Mouse (Mus musculus) heart, embryonic 11.5 days (tissue): ENCODE measurements around the gene Atg14. TPM values are rescaled to one million over a fixed set of nuclear protein-coding genes. Genes with fewer than 3 reads are reported as not detected.

Source experiments
- ATAC-seq: fragments of 200-750 bp; cut with Nextera tagmentation; replicated peaks from 2 replicates; pipeline ENCODE4 v1.8.0; 2017; ENCODE audit warnings: moderate library complexity; ENCODE audit not compliant: insufficient number of reproducible peaks, low FRiP score, low TSS enrichment
- H3K27ac ChIP-seq: fragments of 300-500 bp; sonication (generic); 2 replicates; pipeline ENCODE4 v1.5.1; 2014; ENCODE audit warnings: mild to moderate bottlenecking, low read depth, low read length
- H3K27me3 ChIP-seq: fragments of 300-500 bp; sonication (generic); 2 replicates; pipeline ENCODE4 v1.6.1; 2014; ENCODE audit warnings: mild to moderate bottlenecking, low read length, mixed read lengths; ENCODE audit not compliant: control insufficient read depth, insufficient read depth
- H3K36me3 ChIP-seq: fragments of 300-500 bp; sonication (generic); 2 replicates; pipeline ENCODE4 v1.6.1; 2014; ENCODE audit warnings: mild to moderate bottlenecking, low read length, moderate library complexity, mixed read lengths; ENCODE audit not compliant: control insufficient read depth, insufficient read depth
- H3K4me1 ChIP-seq: fragments of 300-500 bp; sonication (generic); 2 replicates; pipeline ENCODE4 v1.6.1; 2014; ENCODE audit warnings: low read length; ENCODE audit not compliant: control insufficient read depth, insufficient read depth
- H3K4me2 ChIP-seq: fragments of 300-500 bp; sonication (generic); 2 replicates; pipeline ENCODE4 v1.6.1; 2014; ENCODE audit warnings: mild to moderate bottlenecking, moderate library complexity
- H3K4me3 ChIP-seq: fragments of 300-500 bp; sonication (generic); 2 replicates; pipeline ENCODE4 v1.5.1; 2014; ENCODE audit warnings: low read depth, low read length
- H3K9ac ChIP-seq: fragments of 300-500 bp; sonication (generic); 2 replicates; pipeline ENCODE4 v1.6.1; 2014; ENCODE audit warnings: mild to moderate bottlenecking, low read depth, low read length, moderate library complexity
- H3K9me3 ChIP-seq: fragments of 300-500 bp; sonication (generic); replicated peaks from 2 replicates; pipeline ENCODE4 v1.6.1; 2016; ENCODE audit warnings: low read length; ENCODE audit not compliant: control insufficient read depth
- WGBS: fragments of 180-500 bp; shearing (Covaris S2); extraction: QIAGEN DNeasy Blood & Tissue Kit; methylation state at CpG from one replicate; pipeline ENCODE4 v1.1.7; 2014; ENCODE audit not compliant: insufficient replicate concordance; 5-methylcytosine and 5-hydroxymethylcytosine counted together
- polyA plus RNA-seq: library from polyadenylated mRNA; unstranded; fragments of >200 nt; fragmentation: Nextera tagmentation; extraction: Ambion mirVana; gene quantifications from 2 replicates; pipeline ENCODE4 v1.2.1, GENCODE M21; 2014

The Atg14 gene
- polyA plus RNA-seq, 1 experiment from 2014 or later: 9.6 TPM

DNA sequence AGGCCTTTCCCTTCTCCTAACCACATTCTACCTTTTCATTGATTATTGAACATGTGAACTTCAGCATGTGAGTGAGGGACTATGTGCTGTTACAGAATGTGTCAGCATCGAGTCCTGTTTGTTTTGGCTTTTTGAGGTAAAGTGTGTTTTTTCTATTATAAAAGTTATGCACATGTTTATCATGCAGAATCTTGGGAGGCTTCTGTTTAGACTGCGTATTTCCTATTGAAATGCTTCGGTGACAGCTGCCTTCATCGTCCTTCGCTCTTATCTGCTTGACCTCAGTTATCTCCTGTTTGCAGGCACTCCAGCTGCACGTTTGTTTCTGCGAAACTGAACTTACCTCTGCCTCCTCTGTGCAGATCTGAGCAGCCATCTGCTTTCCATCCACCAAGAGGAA lies 48.1 kb downstream of the Atg14 start:
- H3K27me3 ChIP-seq: no peaks in the 10 kb centered on the region
- ATAC-seq: peak; percentile 88
- H3K4me1 ChIP-seq: peaks cover 25% of the 10 kb centered on the region
- H3K4me2 ChIP-seq: 0 out of 2 replicates have a peak overlapping the region, but pooled peaks have one; percentile 12
- H3K4me3 ChIP-seq: no peak overlapping the region
- no peaks in the 10 kb centered on the region for H3K36me3 ChIP-seq
- 11% methylated on average over 7 of the region's 7 CpGs for WGBS
- no peak overlapping the region; the same call in 1 of the 2 replicates for H3K9ac ChIP-seq
- H3K9me3 ChIP-seq: no peaks in the 10 kb centered on the region
- peak overlapping the region; percentile 67 for H3K27ac ChIP-seq

DNA sequence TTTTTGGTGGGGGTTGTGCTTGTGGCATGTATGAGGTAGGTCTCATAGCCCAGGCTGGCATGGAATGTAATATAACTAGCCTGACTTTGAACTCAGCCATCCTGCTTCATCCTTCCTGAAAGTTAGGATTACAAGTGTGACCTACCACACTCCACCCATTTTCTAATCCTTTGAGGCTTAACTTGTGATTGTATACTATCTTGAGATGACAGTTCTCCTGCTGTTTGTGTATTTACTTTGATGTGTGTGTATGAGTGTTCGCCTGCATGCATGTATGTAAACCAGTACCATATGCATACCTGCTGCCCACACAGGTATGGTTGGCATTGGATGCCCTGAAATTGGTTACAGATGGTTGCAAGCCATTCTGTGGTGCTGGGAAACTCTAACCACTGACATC lies 48.8 kb downstream of the Atg14 start:
- 88% methylated on average over 1 of the region's 1 CpGs for WGBS
- no peak overlapping the region for H3K4me2 ChIP-seq
- ATAC-seq: no peak; the same call in 1 of the 2 replicates
- no peaks in the 10 kb centered on the region for H3K36me3 ChIP-seq
- peaks cover 21% of the 10 kb centered on the region for H3K4me1 ChIP-seq
- H3K4me3 ChIP-seq: no peak overlapping the region
- H3K27me3 ChIP-seq: no peaks in the 10 kb centered on the region
- H3K27ac ChIP-seq: peak overlapping the region; percentile 67
- no peaks in the 10 kb centered on the region for H3K9me3 ChIP-seq
- H3K9ac ChIP-seq: no peak overlapping the region; the same call in 1 of the 2 replicates

DNA sequence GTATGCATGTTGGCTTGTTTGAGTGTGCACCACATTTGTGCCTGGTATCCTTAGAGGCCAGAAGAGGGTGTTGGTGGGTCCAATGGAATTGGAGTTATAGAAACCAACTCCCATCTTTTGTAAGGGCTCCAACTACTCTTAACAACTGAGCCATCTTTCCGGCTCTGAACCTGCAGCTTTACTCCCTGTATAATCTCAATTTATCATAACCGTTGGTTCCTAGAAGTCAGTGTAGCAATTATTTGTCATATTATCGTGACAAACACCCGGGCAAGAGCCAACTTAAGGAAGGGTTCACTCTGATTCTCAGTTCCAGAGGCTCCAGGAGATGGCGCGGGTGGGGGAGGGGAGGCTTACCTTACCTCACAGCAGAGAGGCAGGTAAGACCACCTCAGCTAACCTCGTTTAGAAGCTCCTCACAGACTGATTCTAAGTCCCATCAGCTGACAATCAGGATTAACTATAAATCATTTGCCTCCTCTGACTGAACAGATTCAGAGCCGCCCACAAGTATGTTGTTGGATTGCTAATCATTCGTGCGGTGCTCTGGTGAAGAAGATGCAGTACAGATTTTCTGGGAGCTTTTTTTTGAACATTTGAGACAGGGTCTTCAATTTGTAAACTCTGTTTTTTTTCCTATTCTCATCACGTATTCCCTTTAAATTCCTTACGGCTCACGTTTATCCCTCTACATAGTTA lies 49.5 kb downstream of the Atg14 start:
- H3K9ac ChIP-seq: no peak overlapping the region
- H3K4me2 ChIP-seq: no peak overlapping the region
- H3K36me3 ChIP-seq: no peaks in the 10 kb centered on the region
- H3K27ac ChIP-seq: 0 out of 2 replicates have a peak overlapping the region, but pooled peaks have one; percentile 16
- no peaks in the 10 kb centered on the region for H3K9me3 ChIP-seq
- no peak overlapping the region for H3K4me3 ChIP-seq
- peaks cover 20% of the 10 kb centered on the region for H3K4me1 ChIP-seq
- no peaks in the 10 kb centered on the region for H3K27me3 ChIP-seq
- 80% methylated on average over 13 of the region's 13 CpGs for WGBS
- no peak for ATAC-seq

DNA sequence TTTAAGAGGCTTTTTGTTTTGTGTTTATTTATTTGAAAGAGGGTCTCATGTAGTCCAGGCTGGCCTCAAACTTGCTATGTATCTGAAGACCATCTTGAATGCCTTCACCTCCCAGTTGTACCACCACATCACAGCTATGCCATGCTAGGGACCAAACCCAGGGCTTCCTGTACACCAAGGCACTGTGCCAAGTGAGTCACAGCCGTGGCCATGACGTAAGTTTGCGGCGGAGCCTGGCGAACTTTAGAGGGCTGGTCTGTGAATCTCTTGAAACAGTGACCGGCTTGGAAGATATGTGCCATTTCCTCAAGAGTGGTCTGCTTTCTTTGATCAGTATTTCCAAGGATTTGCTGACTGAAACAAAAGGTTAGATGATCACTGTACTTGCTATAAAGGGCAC lies 51.8 kb downstream of the Atg14 start:
- Histone ChIP-seq H3K27ac (no peak overlapping the region), H3K4me2 (no peak overlapping the region), H3K4me1 (peaks cover 23% of the 10 kb centered on the region), H3K27me3 (no peaks in the 10 kb centered on the region), H3K4me3 (no peak overlapping the region), H3K9me3 (no peaks in the 10 kb centered on the region), H3K36me3 (no peaks in the 10 kb centered on the region), H3K9ac (no peak overlapping the region)
- 74% methylated on average over 6 of the region's 6 CpGs for WGBS
- no peak for ATAC-seq

DNA sequence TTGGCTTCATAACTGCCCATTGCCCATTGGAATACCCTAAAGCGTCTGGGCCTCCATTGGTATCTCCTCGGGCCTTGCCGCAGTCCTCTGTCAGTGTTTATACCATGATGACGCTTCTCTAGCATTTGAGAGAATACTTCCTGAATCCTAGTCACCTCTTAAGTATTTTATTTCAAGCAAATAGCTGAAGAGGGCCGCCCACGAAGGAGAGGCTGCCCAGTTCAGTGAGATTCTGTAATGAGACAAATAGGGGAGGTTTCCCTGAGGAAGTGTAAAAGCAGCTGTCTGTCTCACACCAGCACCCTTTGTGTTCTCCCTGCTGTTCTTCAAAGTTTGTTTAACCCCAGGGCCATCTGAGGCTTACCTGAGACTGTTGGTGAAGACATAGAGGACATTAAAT lies 53.7 kb downstream of the Atg14 start:
- no peak overlapping the region for H3K4me2 ChIP-seq
- no peak overlapping the region for H3K27ac ChIP-seq
- peaks cover 14% of the 10 kb centered on the region for H3K4me1 ChIP-seq
- no peak overlapping the region for H3K9ac ChIP-seq
- no peak overlapping the region for H3K4me3 ChIP-seq
- H3K27me3 ChIP-seq: no peaks in the 10 kb centered on the region
- H3K36me3 ChIP-seq: no peaks in the 10 kb centered on the region
- H3K9me3 ChIP-seq: no peaks in the 10 kb centered on the region
- ATAC-seq: no peak
- 78% methylated on average over 6 of the region's 6 CpGs for WGBS

DNA sequence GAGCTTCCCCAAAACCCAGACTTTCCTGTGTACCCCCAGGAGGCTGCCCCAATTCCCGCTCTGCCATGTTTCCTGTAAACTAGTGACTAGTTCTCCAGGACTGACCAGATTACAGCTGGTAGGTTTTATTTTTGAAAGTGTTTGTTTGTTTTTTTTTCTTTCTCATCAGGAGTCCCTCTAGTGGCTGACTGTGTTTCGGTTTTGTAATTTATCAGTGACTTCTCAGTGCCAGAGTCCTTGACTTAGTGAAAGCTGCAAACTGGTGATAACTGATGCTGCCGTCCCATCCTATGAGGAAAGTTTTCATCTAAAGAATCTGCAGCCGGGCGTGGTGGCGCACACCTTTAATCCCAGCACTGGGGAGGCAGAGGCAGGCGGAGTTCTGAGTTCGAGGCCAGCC lies 54.8 kb downstream of the Atg14 start:
- peak overlapping the region; percentile 46; the same call in 1 of the 2 replicates for H3K27ac ChIP-seq

DNA sequence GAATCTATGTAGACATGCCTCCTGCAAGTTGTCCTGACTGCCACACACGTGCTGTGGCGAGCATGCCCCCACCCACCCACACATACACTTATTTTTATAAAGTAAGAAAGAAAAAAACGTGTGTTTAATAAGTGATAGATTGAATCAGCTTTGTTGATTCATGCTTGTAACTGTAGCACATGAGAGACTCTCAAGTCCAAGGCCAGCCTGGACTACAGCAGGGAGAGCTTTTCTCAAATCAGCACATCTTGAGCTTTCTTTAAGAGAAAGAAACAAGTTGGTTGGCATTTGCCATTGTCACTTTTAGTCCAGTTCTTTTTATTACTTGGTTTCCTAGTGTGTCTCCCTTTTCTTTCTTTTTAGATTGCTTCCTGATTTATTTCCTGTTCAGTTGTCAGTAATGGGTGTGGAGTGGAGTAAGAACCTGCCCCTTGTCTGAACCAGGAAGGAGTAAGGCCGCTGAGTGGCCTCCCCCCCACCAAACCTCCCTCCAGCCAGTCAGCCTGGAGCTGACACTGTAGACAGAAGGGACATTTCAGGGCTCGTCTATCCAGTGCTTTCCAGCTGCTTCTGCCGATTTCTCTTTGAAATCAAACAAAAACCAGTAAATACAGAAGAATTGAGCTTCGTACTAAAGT lies 55.5 kb downstream of the Atg14 start:
- Histone ChIP-seq H3K36me3 (no peaks in the 10 kb centered on the region), H3K4me2 (no peak overlapping the region), H3K4me3 (no peak overlapping the region), H3K9me3 (no peaks in the 10 kb centered on the region), H3K9ac (no peak overlapping the region), H3K27ac (peak overlapping the region; percentile 46; the same call in 1 of the 2 replicates), H3K4me1 (peaks cover 11% of the 10 kb centered on the region; the same call in 1 of the 2 replicates), H3K27me3 (no peaks in the 10 kb centered on the region)
- peak; percentile 59; the same call in 1 of the 2 replicates for ATAC-seq
- 56% methylated on average over 7 of the region's 7 CpGs for WGBS

More for the DNA sequence above, 54.8 kb downstream of the Atg14 start:
- no peak overlapping the region for H3K4me3 ChIP-seq
- H3K9ac ChIP-seq: no peak overlapping the region
- ATAC-seq: no peak
- 63% methylated on average over 8 of the region's 8 CpGs for WGBS
- no peaks in the 10 kb centered on the region for H3K27me3 ChIP-seq
- H3K9me3 ChIP-seq: no peaks in the 10 kb centered on the region
- H3K4me1 ChIP-seq: peaks cover 11% of the 10 kb centered on the region; the same call in 1 of the 2 replicates
- H3K4me2 ChIP-seq: no peak overlapping the region
- H3K36me3 ChIP-seq: no peaks in the 10 kb centered on the region

DNA sequence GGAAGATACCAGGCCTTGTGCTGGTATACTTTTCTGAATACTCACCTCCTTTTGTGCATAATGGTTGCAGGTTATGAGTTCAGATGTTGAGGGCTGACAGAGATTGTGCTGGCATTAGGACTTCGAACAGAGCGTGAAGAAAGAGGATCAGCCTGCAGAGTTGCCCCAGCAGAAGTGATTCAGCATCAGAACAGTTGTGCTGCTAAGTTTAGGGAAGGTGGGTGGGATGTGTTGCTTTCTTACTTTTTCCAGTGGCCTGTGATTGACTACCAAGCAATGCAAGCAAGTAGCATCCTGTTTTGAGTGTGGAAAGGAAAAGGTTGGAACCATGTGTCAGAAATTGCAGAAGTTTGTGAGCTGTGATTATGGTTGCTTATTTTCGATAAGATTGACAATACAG lies 56.8 kb downstream of the Atg14 start:
- H3K9me3 ChIP-seq: no peaks in the 10 kb centered on the region
- no peak overlapping the region for H3K9ac ChIP-seq
- peaks cover 8% of the 10 kb centered on the region; the same call in 1 of the 2 replicates for H3K4me1 ChIP-seq
- H3K36me3 ChIP-seq: no peaks in the 10 kb centered on the region
- H3K27me3 ChIP-seq: no peaks in the 10 kb centered on the region
- no peak overlapping the region for H3K27ac ChIP-seq
- ATAC-seq: no peak
- H3K4me2 ChIP-seq: no peak overlapping the region
- no peak overlapping the region for H3K4me3 ChIP-seq
- WGBS: 90% methylated on average over 3 of the region's 3 CpGs
